ENCODE assay signal across 15 mouse cellular contexts in genomic region chr10:86272826-86273225, GRCm38 (mm10). TPM values are rescaled to one million over a fixed set of nuclear protein-coding genes. Genes with fewer than 3 reads are reported as not detected.
DNase-seq lines count a peak whose midpoint lies in the region; ATAC-seq and TF ChIP-seq lines count a peak whose summit lies in the region.
"Had no signal": no experiment of that assay in that cellular context is flagged by ENCODE, and none has a peak within 500 bp of the region (broad histone marks: within the 10 kb centered on the region; RNA-seq: fewer than 3 reads in every experiment).

No protein-coding gene starts in this region.

- no peaks in the 10 kb centered on the region for H3K79me2 ChIP-seq in heart, adult 2 months (replicated peaks; ENCODE audit: control insufficient read depth, insufficient read depth, low read length)

- TF ChIP-seq CTCF in heart, adult 2 months (IDR thresholded peaks at IDR 0.05) = no peak

- H3K4me2 ChIP-seq in heart, embryonic 12.5 days = no peak overlapping the region
- no peak overlapping the region for H3K4me2 ChIP-seq in kidney, embryonic 14.5 days (replicated peaks; ENCODE audit: low read depth, low read length)
- H3K4me2 ChIP-seq in embryonic facial prominence, embryonic 13.5 days = no peak overlapping the region
- H3K4me2 ChIP-seq: stomach, embryonic 15.5 days had no signal

- H3K27ac ChIP-seq in heart, adult 2 months = peak overlapping the region; percentile 84
- no peak overlapping the region for H3K27ac ChIP-seq in heart, embryonic 12.5 days (ENCODE audit: poor library complexity, severe bottlenecking)
- peak overlapping the region; percentile 71; the same call in 1 of the 2 replicates for H3K27ac ChIP-seq in kidney, embryonic 14.5 days (ENCODE audit: low read depth, low read length)
- peak overlapping the region; percentile 68 for H3K27ac ChIP-seq in embryonic facial prominence, embryonic 13.5 days
- H3K27ac ChIP-seq: stomach, embryonic 15.5 days had no signal

- WGBS in heart, adult 2 months = 51% methylated on average over 3 of the region's 3 CpGs
- WGBS in heart, embryonic 12.5 days = 85% methylated on average over 3 of the region's 3 CpGs
- WGBS in kidney, embryonic 14.5 days = 81% methylated on average over 3 of the region's 3 CpGs
- 75% methylated on average over 3 of the region's 3 CpGs for WGBS in embryonic facial prominence, embryonic 13.5 days

- no peak overlapping the region for H3K9ac ChIP-seq in heart, adult 2 months (ENCODE audit: low read depth, low read length)
- no peak overlapping the region for H3K9ac ChIP-seq in heart, embryonic 12.5 days
- no peak overlapping the region for H3K9ac ChIP-seq in kidney, embryonic 14.5 days (ENCODE audit: low read depth, low read length)
- H3K9ac ChIP-seq in embryonic facial prominence, embryonic 13.5 days = no peak overlapping the region
- H3K9ac ChIP-seq: forebrain, postnatal 0 days; stomach, embryonic 15.5 days had no signal

- TF ChIP-seq POLR2A in heart, adult 2 months (IDR thresholded peaks at IDR 0.05; ENCODE audit: insufficient read depth, low read depth, low read length) = no peak

- no peak for ATAC-seq in heart, embryonic 12.5 days (ENCODE audit: insufficient number of reproducible peaks, low FRiP score)
- no peak for ATAC-seq in kidney, embryonic 14.5 days (ENCODE audit: low FRiP score, low TSS enrichment)
- ATAC-seq in embryonic facial prominence, embryonic 13.5 days (ENCODE audit: insufficient number of reproducible peaks, insufficient read depth, low FRiP score, low TSS enrichment, low read depth) = no peak
- ATAC-seq: forebrain, postnatal 0 days had no signal

- no peak for DNase-seq in heart, adult 2 months
- no peak for DNase-seq in kidney, postnatal 4 days
- peak; percentile 40 for DNase-seq in kidney, postnatal 10 days
- no peak for DNase-seq in layer of hippocampus, adult 18-20 months (ENCODE audit: low spot score in 2 of 2)
- no peak for DNase-seq in natural killer cell, adult 2 months (ENCODE audit: low spot score in 2 of 2)
- DNase-seq: cerebellum, adult 18-20 months; forebrain, postnatal 0 days; gastrocnemius, postnatal 10 days; layer of hippocampus, adult 9-11 months; lung, adult 2 months had no signal

- H3K9me3 ChIP-seq in heart, embryonic 12.5 days (replicated peaks) = no peaks in the 10 kb centered on the region
- no peaks in the 10 kb centered on the region for H3K9me3 ChIP-seq in kidney, embryonic 14.5 days (ENCODE audit: control insufficient read depth, low read length)
- no peaks in the 10 kb centered on the region for H3K9me3 ChIP-seq in embryonic facial prominence, embryonic 13.5 days
- H3K9me3 ChIP-seq: midbrain, embryonic 10.5 days; stomach, embryonic 15.5 days had no signal

- intact Hi-C loops in heart, adult 2 months (cut with DNase I) = loop anchor here (1.0 to 5.0 kb wide), 3 partner anchors 91 to 134 kb away; no protein-coding TSS in a partner anchor

- TF ChIP-seq EP300 in heart, adult 2 months (IDR thresholded peaks at IDR 0.05; ENCODE audit: insufficient read depth, low read depth, low read length) = no peak

- peaks cover 7% of the 10 kb centered on the region; the same call in 1 of the 2 replicates for H3K36me3 ChIP-seq in heart, adult 2 months (ENCODE audit: control insufficient read depth, insufficient read depth, low read length)
- H3K36me3 ChIP-seq in heart, embryonic 12.5 days = no peaks in the 10 kb centered on the region
- H3K36me3 ChIP-seq in kidney, embryonic 14.5 days (ENCODE audit: control insufficient read depth, insufficient read depth, low read length) = no peaks in the 10 kb centered on the region
- H3K36me3 ChIP-seq in embryonic facial prominence, embryonic 13.5 days = no peaks in the 10 kb centered on the region
- H3K36me3 ChIP-seq: midbrain, embryonic 10.5 days; stomach, embryonic 15.5 days had no signal

- H3K4me3 ChIP-seq in heart, adult 2 months = no peak overlapping the region
- no peak overlapping the region for H3K4me3 ChIP-seq in heart, embryonic 12.5 days
- no peak overlapping the region for H3K4me3 ChIP-seq in kidney, embryonic 14.5 days (ENCODE audit: low read length)
- no peak overlapping the region for H3K4me3 ChIP-seq in embryonic facial prominence, embryonic 13.5 days
- H3K4me3 ChIP-seq: midbrain, embryonic 10.5 days; stomach, embryonic 15.5 days had no signal

- no peaks in the 10 kb centered on the region for H3K27me3 ChIP-seq in heart, adult 2 months (ENCODE audit: control insufficient read depth, insufficient read depth, low read length)
- H3K27me3 ChIP-seq in heart, embryonic 12.5 days (replicated peaks) = no peaks in the 10 kb centered on the region
- H3K27me3 ChIP-seq in kidney, embryonic 14.5 days (ENCODE audit: control insufficient read depth, insufficient read depth, low read length) = no peaks in the 10 kb centered on the region
- H3K27me3 ChIP-seq in embryonic facial prominence, embryonic 13.5 days = no peaks in the 10 kb centered on the region
- H3K27me3 ChIP-seq: stomach, embryonic 15.5 days had no signal

- peaks cover 29% of the 10 kb centered on the region for H3K4me1 ChIP-seq in heart, adult 2 months (ENCODE audit: control insufficient read depth, insufficient read depth, low read length)
- peaks cover 12% of the 10 kb centered on the region; the same call in 1 of the 2 replicates for H3K4me1 ChIP-seq in heart, embryonic 12.5 days (replicated peaks)
- no peaks in the 10 kb centered on the region for H3K4me1 ChIP-seq in kidney, embryonic 14.5 days (ENCODE audit: control insufficient read depth, insufficient read depth, low read length)
- H3K4me1 ChIP-seq in embryonic facial prominence, embryonic 13.5 days = peaks cover 17% of the 10 kb centered on the region
- H3K4me1 ChIP-seq: midbrain, embryonic 10.5 days; stomach, embryonic 15.5 days had no signal

RNA-seq across cellular contexts. Expression of gene Timp3, which starts 27.3 kb away (rescaled TPM):
- total RNA-seq in heart, adult 2 months (2021) = 100 to 1,000 TPM; 154 to 174 TPM
- 80.2 and 114 TPM in 2 replicates for polyA plus RNA-seq in heart, adult 2 months (2012; rRNA removed)
- 70.8 and 71.5 TPM in 2 replicates for polyA plus RNA-seq in heart, embryonic 12.5 days (2016; fragmentation: Nextera tagmentation; extraction: Ambion mirVana)
- 31.9 and 60.1 TPM in 2 replicates for polyA plus RNA-seq in kidney, embryonic 14.5 days (2014; fragmentation: Nextera tagmentation; extraction: Ambion mirVana)
- 62.7 and 74.0 TPM in 2 replicates for polyA plus RNA-seq in embryonic facial prominence, embryonic 13.5 days (2015; fragmentation: Nextera tagmentation; extraction: Ambion mirVana)
- 10 to 100 TPM; 58.1 to 59.9 TPM for total RNA-seq in layer of hippocampus, adult 18-20 months (2021)
